Mouse (Mus musculus) lung, adult 2 months (tissue): Measurements from ENCODE around the gene Dpp6.

Source experiments
- CTCF ChIP-seq: fragments of 200-500 bp; IDR thresholded peaks from 2 replicates; pipeline ENCODE4 v1.5.1; 2011; ENCODE audit warnings: mild to moderate bottlenecking, low read length, control low read depth; ENCODE audit not compliant: insufficient read depth
- POLR2A ChIP-seq: fragments of 200-500 bp; IDR thresholded peaks from 2 replicates; pipeline ENCODE4 v1.6.1; 2011; ENCODE audit warnings: low read depth, mild to moderate bottlenecking, control low read depth, low read length, borderline replicate concordance; ENCODE audit errors: extremely low read depth

DNA sequence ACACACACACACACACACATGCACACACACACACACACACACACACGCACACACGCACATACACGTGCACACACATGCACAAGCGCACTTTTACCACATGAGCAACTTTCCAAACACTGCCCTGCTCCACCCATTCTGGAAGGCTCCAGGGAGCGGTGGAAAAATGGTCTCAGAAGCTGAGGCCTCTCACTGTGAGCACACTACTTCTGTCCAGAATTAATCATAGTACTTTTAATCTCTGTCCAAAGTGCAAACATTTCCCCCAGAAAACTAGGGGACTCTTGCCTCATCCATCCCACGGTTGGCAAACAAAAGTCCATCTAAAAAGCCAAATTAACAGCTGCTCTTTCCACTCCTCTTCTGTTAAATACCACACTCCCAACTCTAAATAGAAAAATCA lies 842.8 kb downstream of the Dpp6 start:
- TF ChIP-seq CTCF (no peak), POLR2A (no peak)
